Mouse (Mus musculus): ENCODE data around the gene Gnl2. TPM values are rescaled to one million over a fixed set of nuclear protein-coding genes. Genes with fewer than 3 reads are reported as not detected.

Gnl2 gene
- total RNA-seq, 1 experiment from 2014 or later = 225 TPM

DNA sequence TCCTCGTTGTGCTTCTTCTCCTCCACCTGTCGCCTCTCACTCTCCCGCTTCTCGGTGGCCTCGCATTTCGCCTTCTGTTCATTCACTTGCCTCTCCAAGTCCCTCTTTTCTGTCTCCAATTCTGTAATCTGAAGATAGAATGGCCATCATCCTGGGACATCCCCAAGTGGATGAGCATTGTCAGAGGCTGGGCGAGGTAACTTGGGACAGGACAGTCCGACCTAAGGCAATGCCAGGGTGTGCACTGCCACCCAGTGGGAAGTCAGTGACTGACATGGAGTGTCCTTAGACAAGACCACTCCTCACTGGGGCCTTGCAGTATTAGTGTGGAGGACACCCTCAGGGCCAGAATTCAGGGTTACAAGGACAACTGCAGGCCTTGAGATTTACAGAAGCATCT, 42.6 kb downstream of the Gnl2 start:
- peak; percentile 73 to 77; a peak in 3 of 4 replicates for ATAC-seq (replicated peaks in 1 of 2; ENCODE audit: insufficient read depth in 1 of 2, low FRiP score in 2 of 2, low TSS enrichment in 1 of 2, low read depth in 1 of 2, poor library complexity in 2 of 2, severe bottlenecking in 2 of 2)

DNA sequence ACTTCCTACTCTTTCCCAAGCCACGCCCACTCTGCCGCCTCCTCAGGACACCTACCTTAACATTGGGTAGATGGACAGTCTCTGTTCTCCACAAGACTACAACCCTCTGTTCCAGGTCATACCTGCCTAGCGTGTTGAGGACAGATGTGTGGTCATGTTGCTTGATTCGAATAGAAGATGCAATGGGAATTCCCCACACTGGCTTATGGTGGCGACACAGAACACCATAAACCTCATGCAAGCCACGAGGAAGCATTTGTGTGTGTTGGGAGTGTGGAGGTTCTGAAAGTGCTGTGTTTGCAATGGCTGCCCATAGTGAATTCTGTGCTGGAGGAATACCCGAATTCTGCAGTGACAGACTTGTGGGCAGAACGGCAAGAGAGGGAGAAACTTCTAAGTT, 47.4 kb downstream of the Gnl2 start:
- no peak for ATAC-seq (replicated peaks in 1 of 2; ENCODE audit: insufficient read depth in 1 of 2, low FRiP score in 2 of 2, low TSS enrichment in 1 of 2, low read depth in 1 of 2, poor library complexity in 2 of 2, severe bottlenecking in 2 of 2)

- ATAC-seq (replicated peaks in 1 of 2; ENCODE audit: insufficient read depth in 1 of 2, low FRiP score in 2 of 2, low TSS enrichment in 1 of 2, low read depth in 1 of 2, poor library complexity in 2 of 2, severe bottlenecking in 2 of 2) = peak; percentile 76 to 80
These were observed 49.3 kb downstream of the Gnl2 start, which contains the start of gene Dnali1 for GRCm38 (mm10) chr4:125065517-125066307. TSS of gene Dnali1 (minus strand) at chr4:125065703.

DNA sequence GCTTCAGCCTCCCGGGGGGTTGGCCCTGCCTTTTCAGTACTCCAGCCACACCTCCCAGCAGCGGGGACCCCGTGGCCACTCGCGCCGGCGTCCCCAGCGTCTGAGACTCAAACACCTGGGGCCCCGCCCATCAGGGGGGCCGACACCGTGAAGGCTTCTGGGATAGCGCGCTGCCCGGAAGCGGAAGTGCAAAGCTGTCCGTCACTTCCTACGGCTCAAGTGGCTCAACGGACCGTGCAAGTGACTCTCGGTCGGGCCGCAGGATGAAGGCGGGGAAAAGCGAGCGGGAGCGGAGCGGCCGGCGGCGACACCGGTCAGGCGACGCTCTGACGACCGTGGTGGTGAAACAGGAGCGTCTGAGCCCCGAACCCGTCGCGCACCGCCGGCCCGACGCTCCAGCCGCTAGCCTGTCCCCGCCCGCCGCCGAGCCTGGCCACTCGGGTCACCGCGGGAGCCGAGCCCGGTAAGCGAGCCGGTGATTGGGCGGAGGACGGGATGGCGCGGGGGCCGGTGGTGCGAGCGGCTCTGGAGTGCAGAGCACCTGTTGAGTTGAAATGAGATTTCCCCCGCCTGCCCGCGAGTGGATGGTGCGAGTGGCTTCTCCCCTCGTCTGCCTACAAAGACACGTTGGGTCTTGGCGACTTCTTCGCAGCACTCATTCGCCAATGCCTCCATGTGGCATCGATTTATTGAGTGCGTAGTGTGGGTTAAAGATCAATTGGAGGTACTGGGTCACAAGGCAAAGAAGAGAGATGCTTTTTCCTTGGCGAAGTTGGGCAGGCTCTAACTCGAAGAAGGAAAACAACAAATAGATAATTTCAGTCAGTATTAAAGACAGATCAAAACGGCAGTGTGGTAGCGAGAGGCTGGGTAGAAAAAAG, 50.3 kb downstream of the Gnl2 start, which contains the start of gene Snip1:
Gene Snip1 (plus strand): TSS at position 183 of the 881 bp plus-strand sequence.
- ATAC-seq (replicated peaks in 1 of 2; ENCODE audit: insufficient read depth in 1 of 2, low FRiP score in 2 of 2, low TSS enrichment in 1 of 2, low read depth in 1 of 2, poor library complexity in 2 of 2, severe bottlenecking in 2 of 2) = peak; percentile 84 to 93

DNA sequence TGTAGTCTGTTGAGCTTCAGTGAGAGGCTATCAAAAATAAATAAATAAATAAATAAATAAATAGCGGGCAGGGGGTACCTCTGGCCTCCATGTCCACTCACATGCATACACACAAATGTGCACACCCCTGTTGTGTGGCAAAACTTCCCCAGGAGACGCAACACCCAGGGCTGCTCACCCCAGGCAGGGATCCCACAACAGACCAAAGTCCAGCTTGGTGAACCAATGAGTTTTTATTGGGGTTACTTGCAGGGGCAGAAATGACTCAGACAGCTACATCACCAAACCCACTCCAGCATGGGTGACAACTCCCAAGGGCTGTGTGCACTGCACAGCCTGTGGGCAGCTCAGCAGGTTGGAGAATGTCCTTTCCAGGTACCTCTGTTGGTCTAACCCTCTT, 61.3 kb downstream of the Gnl2 start:
- ATAC-seq (replicated peaks in 1 of 2; ENCODE audit: insufficient read depth in 1 of 2, low FRiP score in 2 of 2, low TSS enrichment in 1 of 2, low read depth in 1 of 2, poor library complexity in 2 of 2, severe bottlenecking in 2 of 2) = no peak

GRCm38 (mm10) chr4:125078698-125079097, 62.3 kb downstream of the Gnl2 start:
- ATAC-seq (replicated peaks in 1 of 2; ENCODE audit: insufficient read depth in 1 of 2, low FRiP score in 2 of 2, low TSS enrichment in 1 of 2, low read depth in 1 of 2, poor library complexity in 2 of 2, severe bottlenecking in 2 of 2) = no peak

DNA sequence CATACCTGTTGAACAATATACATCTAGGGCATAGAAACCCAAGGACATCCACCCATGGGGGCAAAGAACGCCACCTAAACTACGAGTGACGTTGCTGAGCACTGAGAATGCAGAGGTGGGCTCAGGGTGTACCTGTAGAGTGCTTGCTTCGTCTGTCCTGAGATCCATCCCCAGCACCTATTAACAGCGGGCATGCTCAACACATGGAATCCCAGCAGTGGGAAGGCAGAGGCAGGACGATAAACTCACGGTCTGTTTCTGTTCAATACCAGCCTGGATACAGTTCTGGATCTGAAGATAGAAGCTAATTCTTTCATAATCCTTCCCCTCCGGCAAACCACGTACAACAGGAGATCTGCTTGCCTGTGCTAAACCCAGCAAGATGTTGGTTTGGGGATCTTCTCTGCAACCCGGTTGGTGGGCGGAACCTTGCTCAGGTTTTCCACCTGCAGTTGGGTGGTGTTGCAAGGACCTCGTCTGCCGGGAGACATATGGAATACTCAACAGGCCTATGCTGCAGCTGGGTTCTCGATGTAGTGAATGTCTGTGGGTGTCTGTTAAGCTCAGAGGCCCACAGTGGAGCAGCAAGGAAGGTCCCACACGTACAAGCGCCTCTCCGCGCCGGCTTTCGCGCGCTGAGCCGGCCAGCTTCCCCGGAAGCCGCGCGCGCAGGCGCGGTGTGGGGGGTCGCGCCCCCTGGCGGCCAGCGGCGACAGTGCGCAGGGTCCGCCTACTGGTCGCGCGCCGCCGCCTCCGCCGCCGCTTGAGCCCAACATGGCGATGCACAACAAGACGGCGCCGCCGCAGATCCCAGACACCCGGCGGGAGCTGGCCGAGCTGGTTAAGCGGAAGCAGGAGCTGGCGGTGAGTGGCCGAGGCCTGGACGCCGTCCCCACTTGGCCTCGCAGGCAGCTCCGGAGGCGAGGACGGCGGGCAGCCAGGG, 68.3 kb downstream of the Gnl2 start, which contains the start of gene Meaf6:
Gene Meaf6 (plus strand): TSS at position 732 of the 943 bp plus-strand sequence.
- ATAC-seq (replicated peaks in 1 of 2; ENCODE audit: insufficient read depth in 1 of 2, low FRiP score in 2 of 2, low TSS enrichment in 1 of 2, low read depth in 1 of 2, poor library complexity in 2 of 2, severe bottlenecking in 2 of 2) = peak; percentile 74 to 81

DNA sequence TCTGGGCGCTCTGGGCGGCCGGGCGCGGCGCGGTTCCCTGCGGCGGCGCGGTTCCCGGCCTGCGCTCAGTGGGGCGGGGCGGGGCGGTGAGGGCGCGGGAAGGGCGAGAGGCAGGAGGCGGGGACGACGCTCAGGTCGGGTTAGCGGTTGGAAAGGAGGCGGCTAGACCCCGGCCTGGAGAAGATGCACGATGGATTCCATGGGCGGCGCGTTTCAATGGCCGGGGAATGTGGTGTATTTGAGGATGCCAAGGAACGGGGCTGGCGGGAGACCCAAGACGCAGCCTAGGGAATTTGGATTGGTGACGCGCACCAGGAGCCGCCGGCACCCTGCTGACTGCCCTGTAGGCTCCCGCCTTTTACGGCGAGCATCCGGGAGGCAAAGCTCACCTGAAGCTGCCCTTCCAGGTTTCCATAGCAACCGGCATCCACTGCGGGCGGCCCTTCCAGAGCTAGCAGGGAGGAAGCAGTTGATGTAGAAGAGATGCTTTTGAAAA, 69.0 kb downstream of the Gnl2 start:
- peak; percentile 83 to 84 for ATAC-seq (replicated peaks in 1 of 2; ENCODE audit: insufficient read depth in 1 of 2, low FRiP score in 2 of 2, low TSS enrichment in 1 of 2, low read depth in 1 of 2, poor library complexity in 2 of 2, severe bottlenecking in 2 of 2)

DNA sequence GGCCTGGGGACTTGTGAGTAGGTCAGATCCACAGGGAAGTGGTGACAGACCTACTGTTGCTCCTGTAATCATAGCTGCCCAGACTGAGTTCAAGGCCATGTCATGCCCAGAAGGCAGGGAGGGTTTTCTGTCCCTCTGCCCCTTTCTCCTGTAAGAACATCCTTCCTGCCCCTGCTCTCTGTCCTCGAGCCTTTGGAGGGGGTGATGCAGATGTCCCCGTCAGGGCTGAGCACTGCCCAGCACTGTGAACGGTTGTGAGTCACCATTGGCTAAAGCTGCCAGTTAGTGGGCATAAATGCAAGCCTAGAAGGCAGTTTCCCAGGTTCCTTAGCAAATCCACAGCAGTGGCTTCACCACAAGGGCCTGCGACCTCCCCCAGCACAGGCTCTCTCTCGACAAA, 76.6 kb downstream of the Gnl2 start:
- ATAC-seq (replicated peaks in 1 of 2; ENCODE audit: insufficient read depth in 1 of 2, low FRiP score in 2 of 2, low TSS enrichment in 1 of 2, low read depth in 1 of 2, poor library complexity in 2 of 2, severe bottlenecking in 2 of 2) = no peak

DNA sequence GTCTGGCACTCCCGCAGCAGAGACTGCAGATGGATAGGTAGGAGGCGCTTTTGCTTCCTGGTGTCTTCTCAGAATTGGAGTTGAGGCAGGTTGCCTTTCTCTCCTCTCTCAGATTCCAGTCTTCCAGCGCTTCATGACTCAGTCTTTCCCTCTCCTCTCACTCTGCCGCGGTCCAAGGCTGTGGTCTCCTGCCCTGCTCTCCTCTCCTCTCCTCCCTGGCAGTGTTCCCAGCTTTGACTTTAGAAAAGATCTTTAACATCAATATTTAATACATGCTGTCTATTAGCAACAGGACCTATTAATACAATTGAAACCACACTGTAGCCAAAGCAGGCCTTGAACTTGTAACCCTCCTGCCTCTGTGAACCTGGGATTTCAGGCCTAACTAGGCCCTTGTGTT, 79.7 kb downstream of the Gnl2 start:
- ATAC-seq (replicated peaks in 1 of 2; ENCODE audit: insufficient read depth in 1 of 2, low FRiP score in 2 of 2, low TSS enrichment in 1 of 2, low read depth in 1 of 2, poor library complexity in 2 of 2, severe bottlenecking in 2 of 2) = no peak

DNA sequence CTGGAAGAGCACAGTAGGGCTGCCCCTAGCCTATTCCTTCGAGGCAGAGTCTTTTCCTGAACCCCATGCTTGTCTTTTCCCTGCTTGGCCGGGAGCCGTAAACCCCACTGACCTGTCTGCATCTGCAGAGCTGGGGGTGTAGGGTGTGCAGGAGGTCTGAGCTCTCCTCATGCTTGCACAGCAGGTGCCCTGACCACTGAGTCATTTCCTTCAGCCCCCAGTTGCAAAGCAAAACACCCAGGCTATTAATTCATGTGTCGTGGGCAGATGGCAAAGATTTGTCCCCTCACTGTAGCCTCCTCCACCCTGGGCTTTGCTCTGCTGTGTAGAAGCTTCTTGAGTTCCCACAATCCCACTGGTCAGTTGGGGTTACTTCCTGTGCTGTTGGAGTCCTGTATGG, 81.0 kb downstream of the Gnl2 start:
- ATAC-seq (replicated peaks in 1 of 2; ENCODE audit: insufficient read depth in 1 of 2, low FRiP score in 2 of 2, low TSS enrichment in 1 of 2, low read depth in 1 of 2, poor library complexity in 2 of 2, severe bottlenecking in 2 of 2) = no peak

DNA sequence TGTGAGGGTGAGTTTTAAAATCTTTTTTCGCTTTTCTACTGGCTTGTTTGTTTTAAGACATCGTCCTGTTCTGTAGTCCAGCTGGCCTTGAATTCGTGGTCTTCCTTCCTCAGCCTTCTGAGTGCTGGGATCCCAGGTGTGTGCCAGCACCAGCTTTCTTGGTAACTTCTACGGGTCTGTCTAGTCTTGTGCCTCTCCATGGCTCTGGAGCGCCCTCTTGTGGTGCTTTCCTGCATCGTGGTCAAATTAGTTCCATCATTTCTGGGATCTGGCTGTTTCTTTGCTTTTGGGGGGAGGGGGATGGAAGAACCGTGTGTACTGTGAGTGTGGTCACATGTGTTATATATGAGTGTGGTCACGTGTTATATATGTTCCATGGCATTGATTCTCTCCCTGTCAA, 83.1 kb downstream of the Gnl2 start:
- ATAC-seq (replicated peaks in 1 of 2; ENCODE audit: insufficient read depth in 1 of 2, low FRiP score in 2 of 2, low TSS enrichment in 1 of 2, low read depth in 1 of 2, poor library complexity in 2 of 2, severe bottlenecking in 2 of 2) = peak; percentile 30 to 79; a peak in 2 of 4 replicates

DNA sequence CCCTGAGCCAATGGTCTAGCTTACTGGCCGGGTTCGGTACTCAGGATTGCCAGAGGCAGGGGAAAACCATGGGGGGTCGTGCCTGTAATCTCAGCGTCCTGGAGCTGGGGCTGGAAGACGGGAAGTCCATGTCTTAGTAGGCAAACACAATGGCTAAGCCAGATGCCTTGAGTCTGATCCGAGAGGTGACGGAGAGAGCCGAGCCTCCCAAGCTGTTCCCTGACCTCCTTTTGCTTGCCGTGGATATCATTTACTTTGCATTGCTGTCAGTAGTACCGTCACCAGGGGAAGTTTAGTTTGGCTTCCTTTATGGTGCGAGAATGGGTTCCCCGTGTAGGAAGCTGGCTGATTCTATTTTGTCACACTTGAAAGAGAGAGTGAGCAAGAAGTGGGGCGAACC, 84.9 kb downstream of the Gnl2 start:
- no peak for ATAC-seq (replicated peaks in 1 of 2; ENCODE audit: insufficient read depth in 1 of 2, low FRiP score in 2 of 2, low TSS enrichment in 1 of 2, low read depth in 1 of 2, poor library complexity in 2 of 2, severe bottlenecking in 2 of 2)

Other genes starting within 250 kb of the Gnl2 start
- gene Mtf1, start 214.5 kb upstream of the Gnl2 start, total RNA-seq (2017) = 24.5 and 35.9 TPM in 2 replicates
- gene Yrdc, start 165.9 kb upstream of the Gnl2 start, total RNA-seq (2017) = 37.7 and 54.7 TPM in 2 replicates
- gene 1110065P20Rik, start 165.4 kb upstream of the Gnl2 start, total RNA-seq (2017) = 6.4 and 7.6 TPM in 2 replicates
- not detected in 2 replicates for gene Maneal, start 154.4 kb upstream of the Gnl2 start, total RNA-seq (2017)
- not detected in 2 replicates for gene Epha10, start 135.7 kb upstream of the Gnl2 start, total RNA-seq (2017)
- gene 9930104L06Rik, start 79.5 kb upstream of the Gnl2 start, total RNA-seq (2017) = 14.3 and 15.4 TPM in 2 replicates
- gene Cdca8, start 77.3 kb upstream of the Gnl2 start, total RNA-seq (2017) = 69.7 and 89.3 TPM in 2 replicates
- gene Rspo1, start 30.2 kb upstream of the Gnl2 start, total RNA-seq (2017) = 2.3 TPM in 1 of 2 replicates, not detected in the other
- gene Dnali1, start 49.1 kb downstream of the Gnl2 start, total RNA-seq (2017) = not detected in 2 replicates
- 26.7 and 36.9 TPM in 2 replicates for gene Snip1, start 50.1 kb downstream of the Gnl2 start, total RNA-seq (2017)
- gene Meaf6, start 68.5 kb downstream of the Gnl2 start, total RNA-seq (2017) = 44.0 and 68.0 TPM in 2 replicates
- gene Zc3h12a, start 111.3 kb downstream of the Gnl2 start, total RNA-seq (2017) = 7.0 and 11.4 TPM in 2 replicates

Measured in hematopoietic stem cell, adult 5-6 weeks (primary cell).